Mouse (Mus musculus) intestine, embryonic 16.5 days (tissue): ENCODE data around the gene Kcnk12. TPM values are rescaled to one million over a fixed set of nuclear protein-coding genes. Genes with fewer than 3 reads are reported as not detected.

ENCODE experiments used
- ATAC-seq: fragments of 200-750 bp; cut with Nextera tagmentation; 2 replicates; pipeline ENCODE4 v1.8.0; 2017; ENCODE audit warnings: moderate TSS enrichment, moderate library complexity
- H3K27ac ChIP-seq: fragments of 300-500 bp; sonication (generic); 2 replicates; pipeline ENCODE4 v1.5.1; 2014; ENCODE audit warnings: mild to moderate bottlenecking, low read length
- H3K27me3 ChIP-seq: fragments of 300-500 bp; sonication (generic); replicated peaks from 2 replicates; pipeline ENCODE4 v1.6.1; 2014; ENCODE audit warnings: low read length, control low read depth, mixed read lengths; ENCODE audit not compliant: control insufficient read depth, insufficient read depth
- H3K36me3 ChIP-seq: fragments of 300-500 bp; sonication (generic); 2 replicates; pipeline ENCODE4 v1.6.1; 2014; ENCODE audit warnings: low read length, control low read depth; ENCODE audit not compliant: control insufficient read depth, insufficient read depth
- H3K4me1 ChIP-seq: fragments of 300-500 bp; sonication (generic); 2 replicates; pipeline ENCODE4 v1.6.1; 2014; ENCODE audit warnings: low read length, control low read depth, mixed read lengths; ENCODE audit not compliant: control insufficient read depth, insufficient read depth
- H3K4me2 ChIP-seq: fragments of 300-500 bp; sonication (generic); 2 replicates; pipeline ENCODE4 v1.6.1; 2014; ENCODE audit warnings: low read depth, low read length, control low read depth
- H3K4me3 ChIP-seq: fragments of 300-500 bp; sonication (generic); 2 replicates; pipeline ENCODE4 v1.5.1; 2014; ENCODE audit warnings: mild to moderate bottlenecking, low read length
- H3K9ac ChIP-seq: fragments of 300-500 bp; sonication (generic); 2 replicates; pipeline ENCODE4 v1.6.1; 2014; ENCODE audit warnings: low read depth, low read length
- H3K9me3 ChIP-seq: fragments of 300-500 bp; sonication (generic); 2 replicates; pipeline ENCODE4 v1.6.1; 2016; ENCODE audit warnings: low read length, control low read depth; ENCODE audit not compliant: control insufficient read depth
- WGBS: fragments of 180-500 bp; shearing (Covaris S2); extraction: QIAGEN DNeasy Blood & Tissue Kit; methylation state at CpG from one replicate; pipeline ENCODE4 v1.1.7; 2014; 5-methylcytosine and 5-hydroxymethylcytosine counted together
- polyA plus RNA-seq: library from polyadenylated mRNA; unstranded; fragments of >200 nt; fragmentation: Nextera tagmentation; extraction: Ambion mirVana; gene quantifications from 2 replicates; pipeline ENCODE4 v1.2.1, GENCODE M21; 2015

The Kcnk12 gene
- polyA plus RNA-seq = not detected in 2 replicates

- no peaks in the 10 kb centered on the region for H3K36me3 ChIP-seq
- no peaks in the 10 kb centered on the region for H3K9me3 ChIP-seq
- H3K4me3 ChIP-seq = peak within 1 kb of the TSS; percentile 49
- under 1% methylated on average over 46 of the region's 46 CpGs for WGBS
- H3K4me1 ChIP-seq = peaks cover 21% of the 10 kb centered on the region
- peaks cover 51% of the 10 kb centered on the region for H3K27me3 ChIP-seq
- H3K9ac ChIP-seq = 0 out of 2 replicates have a peak within 1 kb of the TSS, but pooled peaks have one; percentile 19
- H3K4me2 ChIP-seq = peak within 1 kb of the TSS; percentile 80
- ATAC-seq = peak; percentile 67
- H3K27ac ChIP-seq = no peak within 1 kb of the TSS
These were observed at the start of gene Kcnk12 for GRCm38 (mm10) chr17:87797688-87798291. Gene Kcnk12 (minus strand): TSS chr17:87797994.

GRCm38 (mm10) chr17:87842156-87842555 is 44.4 kb upstream of the Kcnk12 start:
- Histone ChIP-seq H3K36me3 (no peaks in the 10 kb centered on the region), H3K4me2 (no peak overlapping the region), H3K27me3 (no peaks in the 10 kb centered on the region), H3K9ac (no peak overlapping the region), H3K4me1 (no peaks in the 10 kb centered on the region), H3K27ac (no peak overlapping the region), H3K9me3 (no peaks in the 10 kb centered on the region), H3K4me3 (no peak overlapping the region)
- no peak for ATAC-seq
- WGBS = 89% methylated on average over 5 of the region's 5 CpGs

GRCm38 (mm10) chr17:87840079-87840478 is 42.3 kb upstream of the Kcnk12 start:
- Histone ChIP-seq H3K4me2 (no peak overlapping the region), H3K9me3 (no peaks in the 10 kb centered on the region), H3K4me1 (no peaks in the 10 kb centered on the region), H3K4me3 (no peak overlapping the region), H3K27ac (no peak overlapping the region), H3K9ac (no peak overlapping the region), H3K36me3 (no peaks in the 10 kb centered on the region), H3K27me3 (no peaks in the 10 kb centered on the region)
- 73% methylated on average over 7 of the region's 7 CpGs for WGBS
- no peak for ATAC-seq

GRCm38 (mm10) chr17:87834850-87835249 is 37.1 kb upstream of the Kcnk12 start:
- 34% methylated on average over 8 of the region's 8 CpGs for WGBS
- Histone ChIP-seq H3K9ac (no peak overlapping the region), H3K4me1 (no peaks in the 10 kb centered on the region), H3K27me3 (no peaks in the 10 kb centered on the region), H3K9me3 (no peaks in the 10 kb centered on the region), H3K4me3 (no peak overlapping the region), H3K4me2 (no peak overlapping the region), H3K36me3 (no peaks in the 10 kb centered on the region), H3K27ac (no peak overlapping the region)
- ATAC-seq = no peak

- Histone ChIP-seq H3K27me3 (peaks cover 6% of the 10 kb centered on the region), H3K36me3 (no peaks in the 10 kb centered on the region), H3K9me3 (no peaks in the 10 kb centered on the region), H3K27ac (no peak overlapping the region), H3K4me2 (no peak overlapping the region), H3K4me3 (no peak overlapping the region), H3K4me1 (no peaks in the 10 kb centered on the region), H3K9ac (no peak overlapping the region)
- no peak for ATAC-seq
- WGBS = 16% methylated on average over 12 of the region's 12 CpGs
These were observed 29.1 kb upstream of the Kcnk12 start for GRCm38 (mm10) chr17:87826909-87827308.

- Histone ChIP-seq H3K9me3 (no peaks in the 10 kb centered on the region), H3K4me1 (no peaks in the 10 kb centered on the region), H3K27ac (no peak overlapping the region), H3K9ac (no peak overlapping the region), H3K4me2 (peak overlapping the region; percentile 32), H3K4me3 (no peak overlapping the region), H3K27me3 (peaks cover 6% of the 10 kb centered on the region), H3K36me3 (no peaks in the 10 kb centered on the region)
- 23% methylated on average over 22 of the region's 23 CpGs for WGBS
- ATAC-seq = no peak
These were observed 28.3 kb upstream of the Kcnk12 start for GRCm38 (mm10) chr17:87826036-87826560.

- H3K27ac ChIP-seq = no peak overlapping the region
- H3K4me2 ChIP-seq = no peak overlapping the region
- H3K9ac ChIP-seq = no peak overlapping the region
- H3K4me3 ChIP-seq = no peak overlapping the region
- no peaks in the 10 kb centered on the region for H3K9me3 ChIP-seq
- H3K36me3 ChIP-seq = no peaks in the 10 kb centered on the region
- peaks cover 6% of the 10 kb centered on the region for H3K27me3 ChIP-seq
- WGBS = 25% methylated on average over 5 of the region's 5 CpGs
- 0 out of 2 replicates have a peak, but pooled peaks have one; percentile 42 for ATAC-seq
- H3K4me1 ChIP-seq = no peaks in the 10 kb centered on the region
These were observed 27.7 kb upstream of the Kcnk12 start for GRCm38 (mm10) chr17:87825454-87826008.

- no peaks in the 10 kb centered on the region for H3K4me1 ChIP-seq
- WGBS = 75% methylated on average over 3 of the region's 3 CpGs
- 0 out of 2 replicates have a peak, but pooled peaks cover 5% of the 10 kb centered on the region for H3K9me3 ChIP-seq
- no peaks in the 10 kb centered on the region for H3K36me3 ChIP-seq
- H3K27me3 ChIP-seq = peaks cover 6% of the 10 kb centered on the region
- no peak overlapping the region for H3K27ac ChIP-seq
- H3K4me3 ChIP-seq = no peak overlapping the region
- H3K9ac ChIP-seq = no peak overlapping the region
- ATAC-seq = no peak
- H3K4me2 ChIP-seq = no peak overlapping the region
These were observed 25.2 kb upstream of the Kcnk12 start for GRCm38 (mm10) chr17:87823031-87823430.

GRCm38 (mm10) chr17:87809556-87809955 is 11.8 kb upstream of the Kcnk12 start:
- Histone ChIP-seq H3K27ac (no peak overlapping the region), H3K4me3 (no peak overlapping the region), H3K36me3 (no peaks in the 10 kb centered on the region), H3K4me2 (no peak overlapping the region), H3K4me1 (no peaks in the 10 kb centered on the region), H3K27me3 (no peaks in the 10 kb centered on the region), H3K9ac (no peak overlapping the region), H3K9me3 (no peaks in the 10 kb centered on the region)
- ATAC-seq = no peak
- 83% methylated on average over 2 of the region's 2 CpGs for WGBS
